Mouse (Mus musculus): ENCODE measurements around the gene Agrn. TPM values are rescaled to one million over a fixed set of nuclear protein-coding genes. Genes with fewer than 3 reads are reported as not detected.

Agrn gene
- polyA plus RNA-seq, 1 experiment from 2014 or later: 5.2 TPM

DNA sequence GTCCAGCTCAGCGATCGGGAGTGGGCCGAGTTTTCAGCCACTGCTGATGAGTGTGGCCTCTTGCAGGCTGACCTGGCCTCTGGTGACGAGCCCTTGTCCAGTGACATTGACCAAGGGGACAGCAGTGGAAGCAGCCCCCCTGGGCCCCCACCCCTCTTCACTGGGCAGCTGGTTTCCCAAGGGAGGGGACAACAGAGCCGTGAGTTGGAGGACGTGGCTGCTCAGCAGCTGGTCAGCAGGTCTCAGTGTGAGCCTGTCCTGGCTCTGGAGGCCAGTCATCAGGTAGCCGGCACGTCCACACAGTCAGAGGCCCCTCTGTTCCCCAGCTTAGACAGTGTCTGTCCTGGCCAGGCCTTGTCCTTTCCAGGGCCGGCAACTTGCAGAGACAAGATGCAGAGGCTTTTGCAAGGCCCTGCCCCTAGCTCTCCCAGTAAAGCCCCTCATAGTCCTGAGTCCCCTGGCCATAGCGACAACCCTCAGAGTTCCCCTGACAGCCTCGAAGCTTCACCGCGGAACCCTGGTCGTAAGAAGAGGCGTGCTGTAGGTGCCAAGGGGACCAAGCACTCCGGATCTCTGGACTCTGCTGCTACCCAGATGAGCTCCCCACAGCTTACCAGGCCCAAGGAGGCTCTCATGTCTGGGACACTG lies 19.9 kb upstream of the Agrn start:
- no peaks in the 10 kb centered on the region for H3K4me1 ChIP-seq (ENCODE audit: insufficient read depth)
- no peak for DNase-seq
- no peaks in the 10 kb centered on the region for H3K27me3 ChIP-seq (ENCODE audit: insufficient read depth, low read length)
- 83% methylated on average over 16 of the region's 16 CpGs for WGBS (ENCODE audit: insufficient replicate concordance)
- no peak overlapping the region for H3K4me3 ChIP-seq (ENCODE audit: low read depth, low read length)
- H3K9ac ChIP-seq (replicated peaks): no peak overlapping the region
- TF ChIP-seq CTCF (IDR thresholded peaks at IDR 0.05; ENCODE audit: low read depth) (no peak), EP300 (IDR thresholded peaks at IDR 0.05; ENCODE audit: low read depth) (no peak)
- no peaks in the 10 kb centered on the region for H3K36me3 ChIP-seq (replicated peaks; ENCODE audit: insufficient read depth, low read length)
- no peak overlapping the region for H3K4me2 ChIP-seq (ENCODE audit: low read depth, low read length)
- no peaks in the 10 kb centered on the region for H3K9me3 ChIP-seq (ENCODE audit: low read length)
- H3K27ac ChIP-seq (ENCODE audit: low read depth): no peak overlapping the region
- no peak for ATAC-seq

DNA sequence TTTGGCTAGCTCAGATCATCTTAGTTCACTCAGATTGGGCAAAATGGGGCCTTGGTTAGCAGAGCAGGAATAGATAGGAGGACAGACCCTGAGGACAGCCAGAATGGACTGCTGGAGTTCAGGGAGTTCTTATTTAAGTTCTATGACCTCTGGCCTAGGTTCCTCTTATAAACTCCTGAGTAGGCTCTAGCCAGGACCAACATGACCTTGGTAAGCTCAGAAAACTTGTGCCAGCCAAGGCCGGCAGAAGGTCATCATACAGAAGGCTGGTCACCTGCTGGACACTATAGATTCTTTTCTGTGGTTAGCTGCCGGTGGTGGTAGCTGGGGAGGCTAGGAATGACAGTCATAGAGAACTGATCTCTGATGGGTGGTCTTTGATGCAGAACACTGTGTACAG lies 18.9 kb upstream of the Agrn start:
- no peak for TF ChIP-seq EP300 (IDR thresholded peaks at IDR 0.05; ENCODE audit: low read depth)
- no peak for TF ChIP-seq CTCF (IDR thresholded peaks at IDR 0.05; ENCODE audit: low read depth)
- Histone ChIP-seq H3K36me3 (replicated peaks; ENCODE audit: insufficient read depth, low read length) (no peaks in the 10 kb centered on the region), H3K9me3 (ENCODE audit: low read length) (no peaks in the 10 kb centered on the region), H3K27ac (ENCODE audit: low read depth) (no peak overlapping the region), H3K4me3 (ENCODE audit: low read depth, low read length) (no peak overlapping the region), H3K27me3 (ENCODE audit: insufficient read depth, low read length) (no peaks in the 10 kb centered on the region), H3K9ac (replicated peaks) (no peak overlapping the region), H3K4me1 (ENCODE audit: insufficient read depth) (no peaks in the 10 kb centered on the region), H3K4me2 (ENCODE audit: low read depth, low read length) (no peak overlapping the region)
- WGBS (ENCODE audit: insufficient replicate concordance): 74% methylated on average over 2 of the region's 2 CpGs
- DNase-seq (no peak), ATAC-seq (no peak)

DNA sequence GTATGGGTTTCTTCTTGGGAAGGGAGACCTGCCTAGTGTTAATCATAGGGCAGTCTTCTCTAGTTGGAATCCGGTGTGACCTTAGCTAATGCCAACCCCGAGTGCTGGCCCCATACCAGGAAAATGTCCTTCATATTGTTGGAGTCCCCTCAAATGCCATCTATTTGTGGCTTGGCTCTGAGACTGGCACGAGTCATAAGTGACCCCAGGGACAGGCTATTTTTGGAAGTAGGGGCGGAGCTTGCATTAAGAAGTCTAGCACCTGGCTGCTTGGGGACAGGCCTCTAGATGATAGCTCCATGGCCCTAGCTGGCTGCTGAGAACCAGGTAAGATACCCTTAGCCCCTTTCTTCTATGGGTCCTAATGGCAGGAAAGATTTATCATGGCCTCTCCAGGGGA lies 18.4 kb upstream of the Agrn start, which contains the start of gene Perm1:
TSS of gene Perm1 (plus strand) at position 220 of the 400 bp plus-strand sequence.
- no peaks in the 10 kb centered on the region for H3K27me3 ChIP-seq (ENCODE audit: insufficient read depth, low read length)
- TF ChIP-seq EP300 (IDR thresholded peaks at IDR 0.05; ENCODE audit: low read depth) (no peak), CTCF (IDR thresholded peaks at IDR 0.05; ENCODE audit: low read depth) (no peak)
- no peak for DNase-seq
- no peak within 1 kb of the TSS for H3K27ac ChIP-seq (ENCODE audit: low read depth)
- 60% methylated on average over 4 of the region's 4 CpGs for WGBS (ENCODE audit: insufficient replicate concordance)
- no peaks in the 10 kb centered on the region for H3K36me3 ChIP-seq (replicated peaks; ENCODE audit: insufficient read depth, low read length)
- H3K4me2 ChIP-seq (ENCODE audit: low read depth, low read length): no peak within 1 kb of the TSS
- no peak within 1 kb of the TSS for H3K9ac ChIP-seq (replicated peaks)
- no peaks in the 10 kb centered on the region for H3K9me3 ChIP-seq (ENCODE audit: low read length)
- ATAC-seq: no peak
- no peaks in the 10 kb centered on the region for H3K4me1 ChIP-seq (ENCODE audit: insufficient read depth)
- no peak within 1 kb of the TSS for H3K4me3 ChIP-seq (ENCODE audit: low read depth, low read length)

DNA sequence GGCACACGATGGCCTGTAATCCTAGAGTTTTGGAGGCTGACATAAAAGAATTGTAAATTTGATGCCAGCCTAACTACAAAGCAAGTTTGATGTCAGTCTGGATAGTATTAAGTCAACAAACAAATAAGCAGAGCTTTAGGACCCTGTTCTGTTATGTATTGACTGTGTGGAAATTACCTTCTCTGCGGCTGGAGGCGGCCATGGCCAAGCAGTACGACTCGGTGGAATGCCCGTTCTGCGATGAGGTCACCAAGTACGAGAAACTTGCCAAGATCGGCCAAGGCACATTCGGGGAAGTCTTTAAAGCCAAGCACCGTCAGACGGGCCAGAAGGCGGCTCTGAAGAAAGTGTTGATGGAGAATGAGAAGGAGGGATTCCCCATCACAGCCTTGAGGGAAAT lies 15.8 kb upstream of the Agrn start:
- Histone ChIP-seq H3K4me2 (ENCODE audit: low read depth, low read length) (no peak overlapping the region), H3K27me3 (ENCODE audit: insufficient read depth, low read length) (no peaks in the 10 kb centered on the region), H3K4me1 (ENCODE audit: insufficient read depth) (no peaks in the 10 kb centered on the region), H3K9me3 (ENCODE audit: low read length) (no peaks in the 10 kb centered on the region), H3K27ac (ENCODE audit: low read depth) (no peak overlapping the region), H3K36me3 (replicated peaks; ENCODE audit: insufficient read depth, low read length) (no peaks in the 10 kb centered on the region), H3K9ac (replicated peaks) (no peak overlapping the region), H3K4me3 (ENCODE audit: low read depth, low read length) (no peak overlapping the region)
- ATAC-seq (no peak), DNase-seq (no peak)
- TF ChIP-seq CTCF (IDR thresholded peaks at IDR 0.05; ENCODE audit: low read depth) (no peak), EP300 (IDR thresholded peaks at IDR 0.05; ENCODE audit: low read depth) (no peak)
- WGBS (ENCODE audit: insufficient replicate concordance): 89% methylated on average over 13 of the region's 13 CpGs

DNA sequence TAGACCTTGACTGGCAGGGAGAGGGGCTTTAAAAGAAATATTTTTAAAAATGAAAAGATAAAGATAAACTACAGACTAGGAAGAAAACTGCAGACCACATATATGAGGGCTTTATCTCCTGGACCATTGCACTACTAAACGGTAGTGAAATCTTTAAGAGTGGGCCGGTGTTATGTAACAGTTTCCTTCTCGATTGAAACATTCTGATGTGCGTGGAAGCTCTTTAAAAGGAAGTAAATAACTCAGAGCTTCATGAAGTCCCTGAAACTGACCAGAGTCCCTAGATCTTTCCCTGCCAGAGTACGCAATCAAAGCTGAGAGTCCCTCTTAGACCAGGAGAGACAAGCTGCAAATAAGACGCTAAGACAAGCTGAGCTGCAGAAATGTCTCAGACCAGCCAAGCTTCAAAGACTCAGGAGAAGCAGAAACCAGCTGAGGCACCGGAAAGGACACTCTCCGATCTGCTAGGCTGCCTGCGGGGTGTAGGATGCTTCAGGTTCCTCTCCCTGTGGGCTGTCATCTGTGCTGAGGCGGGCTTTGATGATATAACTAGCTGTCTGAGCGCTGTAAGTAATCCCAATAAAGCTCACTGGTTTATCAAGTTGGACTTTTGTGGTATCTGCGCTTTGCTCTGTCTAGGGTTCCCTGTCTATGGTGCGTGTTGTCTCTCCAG lies 12.8 kb upstream of the Agrn start:
- no peak for DNase-seq
- 52% methylated on average over 13 of the region's 13 CpGs for WGBS (ENCODE audit: insufficient replicate concordance)
- H3K4me3 ChIP-seq (ENCODE audit: low read depth, low read length): no peak overlapping the region
- H3K27ac ChIP-seq (ENCODE audit: low read depth): peak overlapping the region; percentile 50; the same call in 1 of the 2 replicates
- no peak overlapping the region for H3K9ac ChIP-seq (replicated peaks)
- H3K36me3 ChIP-seq (replicated peaks; ENCODE audit: insufficient read depth, low read length): no peaks in the 10 kb centered on the region
- H3K4me2 ChIP-seq (ENCODE audit: low read depth, low read length): peak overlapping the region; percentile 40
- peaks cover 3% of the 10 kb centered on the region for H3K27me3 ChIP-seq (ENCODE audit: insufficient read depth, low read length)
- TF ChIP-seq EP300 (IDR thresholded peaks at IDR 0.05; ENCODE audit: low read depth) (no peak), CTCF (IDR thresholded peaks at IDR 0.05; ENCODE audit: low read depth) (no peak)
- no peak for ATAC-seq
- H3K4me1 ChIP-seq (ENCODE audit: insufficient read depth): no peaks in the 10 kb centered on the region
- H3K9me3 ChIP-seq (ENCODE audit: low read length): no peaks in the 10 kb centered on the region

DNA sequence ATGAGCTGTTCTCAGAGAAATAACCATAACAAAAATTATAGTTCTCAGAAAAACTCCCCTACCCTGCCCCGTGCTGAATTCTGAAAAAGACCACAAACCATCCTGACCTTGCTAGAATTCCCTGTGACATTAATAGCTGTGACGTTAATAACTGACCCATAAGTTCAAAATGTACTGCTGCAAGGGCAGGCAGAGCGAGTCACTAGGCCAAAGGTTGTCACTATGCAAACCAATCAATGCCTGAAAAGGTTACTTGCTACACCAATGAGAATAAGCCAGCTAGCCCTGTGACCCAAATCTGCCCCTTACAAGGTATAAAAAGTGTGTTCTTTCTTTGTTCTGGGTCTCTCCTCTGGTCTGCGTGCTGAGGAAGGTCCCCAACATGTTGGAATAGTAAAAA lies 11.6 kb upstream of the Agrn start:
- H3K27ac ChIP-seq (ENCODE audit: low read depth): no peak overlapping the region
- no peaks in the 10 kb centered on the region for H3K9me3 ChIP-seq (ENCODE audit: low read length)
- TF ChIP-seq CTCF (IDR thresholded peaks at IDR 0.05; ENCODE audit: low read depth) (no peak), EP300 (IDR thresholded peaks at IDR 0.05; ENCODE audit: low read depth) (no peak)
- H3K4me2 ChIP-seq (ENCODE audit: low read depth, low read length): no peak overlapping the region
- H3K4me1 ChIP-seq (ENCODE audit: insufficient read depth): peaks cover 3% of the 10 kb centered on the region
- 75% methylated on average over 4 of the region's 4 CpGs for WGBS (ENCODE audit: insufficient replicate concordance)
- H3K27me3 ChIP-seq (ENCODE audit: insufficient read depth, low read length): peaks cover 11% of the 10 kb centered on the region
- H3K9ac ChIP-seq (replicated peaks): no peak overlapping the region
- DNase-seq (no peak), ATAC-seq (peak; percentile 51; the same call in 1 of the 2 replicates)
- H3K4me3 ChIP-seq (ENCODE audit: low read depth, low read length): no peak overlapping the region
- no peaks in the 10 kb centered on the region for H3K36me3 ChIP-seq (replicated peaks; ENCODE audit: insufficient read depth, low read length)
